Comparison of ENCODE assay signal across 9 mouse cellular contexts in genomic region chr2:146221929-146222278, GRCm38 (mm10). TPM values are rescaled to one million over a fixed set of nuclear protein-coding genes. Genes with fewer than 3 reads are reported as not detected.
DNase-seq lines count a peak whose midpoint lies in the region; ATAC-seq and TF ChIP-seq lines count a peak whose summit lies in the region.
"Had no signal": no experiment of that assay in that cellular context is flagged by ENCODE, and none has a peak within 500 bp of the region (broad histone marks: within the 10 kb centered on the region; RNA-seq: fewer than 3 reads in every experiment).

No protein-coding gene starts in this region.

- TF ChIP-seq EP300 in heart, adult 2 months (IDR thresholded peaks at IDR 0.05; ENCODE audit: insufficient read depth, low read depth, low read length): no peak
- TF ChIP-seq EP300 in heart, postnatal 0 days (IDR thresholded peaks at IDR 0.05; ENCODE audit: low read depth): no peak

- TF ChIP-seq POLR2A in heart, adult 2 months (IDR thresholded peaks at IDR 0.05; ENCODE audit: insufficient read depth, low read depth, low read length): no peak

- H3K4me2 ChIP-seq in heart, postnatal 0 days (ENCODE audit: low read depth, low read length): peak overlapping the region; percentile 76
- peak overlapping the region; percentile 95 for H3K4me2 ChIP-seq in limb, embryonic 11.5 days (ENCODE audit: low read depth, severe bottlenecking)

- H3K27me3 ChIP-seq in heart, adult 2 months (ENCODE audit: control insufficient read depth, insufficient read depth, low read length): peaks cover 47% of the 10 kb centered on the region
- H3K27me3 ChIP-seq in heart, postnatal 0 days (ENCODE audit: control insufficient read depth, insufficient read depth, low read length): peaks cover 96% of the 10 kb centered on the region
- peaks cover 90% of the 10 kb centered on the region for H3K27me3 ChIP-seq in limb, embryonic 11.5 days (ENCODE audit: control insufficient read depth, insufficient read depth, low read length)

- peak overlapping the region; percentile 39 for H3K4me3 ChIP-seq in heart, adult 2 months
- peak overlapping the region; percentile 43 for H3K4me3 ChIP-seq in heart, postnatal 0 days (ENCODE audit: low read depth, low read length)
- peak overlapping the region; percentile 47 for H3K4me3 ChIP-seq in limb, embryonic 11.5 days (ENCODE audit: low read depth, low read length)

- intact Hi-C loops in heart, adult 2 months (cut with DNase I): no loop called here
- intact Hi-C loops in heart, postnatal 36 days (cut with DNase I): loop anchor here (5.0 kb wide), 1 partner anchor 865 kb away; the partner anchor contains the start of gene Nkx2-4

- peaks cover 2% of the 10 kb centered on the region for H3K4me1 ChIP-seq in heart, adult 2 months (ENCODE audit: control insufficient read depth, insufficient read depth, low read length)
- H3K4me1 ChIP-seq in heart, postnatal 0 days (ENCODE audit: control insufficient read depth, insufficient read depth): peaks cover 26% of the 10 kb centered on the region
- H3K4me1 ChIP-seq in limb, embryonic 11.5 days (ENCODE audit: control insufficient read depth, insufficient read depth, low read length): peaks cover 20% of the 10 kb centered on the region

- peak; percentile 9; the same call in 1 of the 2 replicates for ATAC-seq in heart, postnatal 0 days (ENCODE audit: insufficient read depth, low read depth)
- ATAC-seq in limb, embryonic 11.5 days (ENCODE audit: insufficient number of reproducible peaks, low FRiP score, low TSS enrichment, low read depth): 0 out of 2 replicates have a peak, but pooled peaks have one; percentile 3

- no peak overlapping the region for H3K9ac ChIP-seq in heart, adult 2 months (ENCODE audit: low read depth, low read length)
- no peak overlapping the region for H3K9ac ChIP-seq in heart, postnatal 0 days (replicated peaks; ENCODE audit: low read depth, low read length)
- H3K9ac ChIP-seq in limb, embryonic 11.5 days (ENCODE audit: low read length): peak overlapping the region; percentile 43; the same call in 1 of the 2 replicates

- H3K9me3 ChIP-seq in heart, postnatal 0 days (replicated peaks; ENCODE audit: control insufficient read depth, low read length): no peaks in the 10 kb centered on the region
- H3K9me3 ChIP-seq in limb, embryonic 11.5 days (ENCODE audit: control insufficient read depth, low read length): no peaks in the 10 kb centered on the region

- DNase-seq in heart, adult 2 months: no peak
- DNase-seq in heart, postnatal 36 days: no peak
- DNase-seq in thymus, postnatal 25 days: peak; percentile 10
- no peak for DNase-seq in thymus, postnatal 0 days (ENCODE audit: low spot score)
- DNase-seq in heart, postnatal 0 days (ENCODE audit: low spot score): no peak
- DNase-seq in limb, embryonic 11.5 days (ENCODE audit: low spot score): peak; percentile 61
- DNase-seq in retina, postnatal 7 days (ENCODE audit: low read depth, low spot score): peak; percentile 94
- no peak for DNase-seq in urinary bladder, adult 18-20 months (ENCODE audit: low spot score in 2 of 2)

- no peak overlapping the region for H3K27ac ChIP-seq in heart, adult 2 months
- H3K27ac ChIP-seq in heart, postnatal 0 days (ENCODE audit: low read depth): no peak overlapping the region
- H3K27ac ChIP-seq in limb, embryonic 11.5 days (replicated peaks; ENCODE audit: low read depth, low read length): no peak overlapping the region

- under 1% methylated on average over 39 of the region's 44 CpGs for WGBS in heart, adult 2 months
- WGBS in heart, postnatal 0 days: under 1% methylated on average over 36 of the region's 44 CpGs
- WGBS in limb, embryonic 11.5 days: under 1% methylated on average over 41 of the region's 44 CpGs

- H3K79me2 ChIP-seq in heart, adult 2 months (replicated peaks; ENCODE audit: control insufficient read depth, insufficient read depth, low read length): no peaks in the 10 kb centered on the region

- no peaks in the 10 kb centered on the region for H3K36me3 ChIP-seq in heart, adult 2 months (ENCODE audit: control insufficient read depth, insufficient read depth, low read length)
- no peaks in the 10 kb centered on the region for H3K36me3 ChIP-seq in heart, postnatal 0 days (replicated peaks; ENCODE audit: control insufficient read depth, insufficient read depth, low read length)
- H3K36me3 ChIP-seq in limb, embryonic 11.5 days (ENCODE audit: control insufficient read depth, insufficient read depth, low read length): no peaks in the 10 kb centered on the region
- H3K36me3 ChIP-seq: G1E had no signal

- TF ChIP-seq CTCF in heart, adult 2 months (IDR thresholded peaks at IDR 0.05): no peak
- TF ChIP-seq CTCF in heart, postnatal 0 days (IDR thresholded peaks at IDR 0.05; ENCODE audit: low read depth): no peak

RNA-seq across cellular contexts. Expression of gene Insm1, which starts 0.2 kb away (rescaled TPM):
- total RNA-seq in heart, adult 2 months (2021): not detected
- not detected in 2 replicates for polyA plus RNA-seq in heart, adult 2 months (2012; rRNA removed)
- total RNA-seq in heart, postnatal 36 days (2021): not detected
- 0.56 and 0.66 TPM in 2 replicates for polyA plus RNA-seq in thymus, postnatal 0 days (2015; fragmentation: Nextera tagmentation; extraction: Ambion mirVana)
- total RNA-seq in heart, postnatal 0 days (2014; rRNA removed; ENCODE audit: low replicate concordance): not detected in 2 replicates
- polyA plus RNA-seq in heart, postnatal 0 days (2015; fragmentation: Nextera tagmentation; extraction: Ambion mirVana): not detected in 2 replicates
- 0.06 and 0.09 TPM in 2 replicates for polyA plus RNA-seq in limb, embryonic 11.5 days (2014; fragmentation: Nextera tagmentation; extraction: Ambion mirVana)
- polyA plus RNA-seq: G1E had no signal

Comparison
In these comparisons a context has a peak if more than half of its experiments do, and no peak if none do; other contexts are left out.
1. DNase-seq: peak in thymus, postnatal 25 days (single experiment), limb, embryonic 11.5 days (single experiment) and retina, postnatal 7 days (single experiment); none in heart, adult 2 months (0 of 2), heart, postnatal 36 days (0 of 2), thymus, postnatal 0 days (single experiment), heart, postnatal 0 days (single experiment) and urinary bladder, adult 18-20 months (0 of 2).
2. Peak in every context shown above with its lines, with median percentiles within 50 percentile points of each other: H3K4me3 ChIP-seq.